Mouse (Mus musculus): ENCODE results near the gene Tent5c.

GRCm38 (mm10) chr3:100470902-100471301, 18.2 kb downstream of the Tent5c start:
- TF ChIP-seq CTCF (IDR thresholded peaks at IDR 0.05; ENCODE audit: extremely low read depth, insufficient read depth, insufficient read length, insufficient replicate concordance) (no peak), POLR2A (IDR thresholded peaks at IDR 0.05; ENCODE audit: low read depth, low read length) (no peak)

All from spleen, adult 2 months (tissue).